Comparison of ENCODE assay signal across 12 mouse cellular contexts in genomic region chr2:93446606-93447353, GRCm38 (mm10). TPM values are rescaled to one million over a fixed set of nuclear protein-coding genes. Genes with fewer than 3 reads are reported as not detected.
DNase-seq lines count a peak whose midpoint lies in the region; ATAC-seq and TF ChIP-seq lines count a peak whose summit lies in the region.
"Had no signal": no experiment of that assay in that cellular context is flagged by ENCODE, and none has a peak within 500 bp of the region (broad histone marks: within the 10 kb centered on the region; RNA-seq: fewer than 3 reads in every experiment).

No protein-coding gene starts in this region.

- ATAC-seq in kidney, postnatal 0 days (replicated peaks; ENCODE audit: low FRiP score, low read depth) = no peak
- ATAC-seq in liver, embryonic 16.5 days (ENCODE audit: low read depth) = no peak
- no peak for ATAC-seq in heart, embryonic 12.5 days (ENCODE audit: insufficient number of reproducible peaks, low FRiP score)

- H3K27me3 ChIP-seq in kidney, postnatal 0 days (ENCODE audit: insufficient read depth, low read length) = no peaks in the 10 kb centered on the region
- 0 out of 2 replicates have a peak, but pooled peaks cover 10% of the 10 kb centered on the region for H3K27me3 ChIP-seq in embryonic facial prominence, embryonic 10.5 days (replicated peaks; ENCODE audit: low read depth, poor library complexity, severe bottlenecking)
- no peaks in the 10 kb centered on the region for H3K27me3 ChIP-seq in liver, embryonic 16.5 days (ENCODE audit: control insufficient read depth, insufficient read depth, low read depth, low read length)
- no peaks in the 10 kb centered on the region for H3K27me3 ChIP-seq in heart, embryonic 12.5 days (replicated peaks)

- DNase-seq in adrenal gland, adult 2 months = peak; percentile 44
- DNase-seq in adrenal gland, adult 18-20 months (ENCODE audit: low spot score in 2 of 2) = no peak
- DNase-seq in kidney, postnatal 0 days (ENCODE audit: low spot score) = no peak
- DNase-seq in kidney, adult 9 months = no peak
- no peak for DNase-seq in embryonic facial prominence, embryonic 10.5 days (ENCODE audit: low spot score)
- no peak for DNase-seq in thymus, postnatal 36 days
- DNase-seq: cerebellum, postnatal 14 days; heart, adult 11 months; heart, postnatal 10 days; right cerebral cortex, postnatal 14 days had no signal

- no peaks in the 10 kb centered on the region for H3K9me3 ChIP-seq in kidney, postnatal 0 days (replicated peaks; ENCODE audit: low read length)
- no peaks in the 10 kb centered on the region for H3K9me3 ChIP-seq in embryonic facial prominence, embryonic 10.5 days
- H3K9me3 ChIP-seq in liver, embryonic 16.5 days (replicated peaks; ENCODE audit: control insufficient read depth, low read length) = no peaks in the 10 kb centered on the region
- no peaks in the 10 kb centered on the region for H3K9me3 ChIP-seq in heart, embryonic 12.5 days (replicated peaks)

- H3K4me2 ChIP-seq in kidney, postnatal 0 days (ENCODE audit: low read length) = no peak overlapping the region
- peak overlapping the region; percentile 35; the same call in 1 of the 2 replicates for H3K4me2 ChIP-seq in liver, embryonic 16.5 days (ENCODE audit: low read depth, low read length)
- H3K4me2 ChIP-seq in heart, embryonic 12.5 days = no peak overlapping the region

- TF ChIP-seq CTCF in kidney, postnatal 0 days (IDR thresholded peaks at IDR 0.05; ENCODE audit: low read depth) = no peak

- H3K36me3 ChIP-seq in kidney, postnatal 0 days (ENCODE audit: insufficient read depth, low read length) = no peaks in the 10 kb centered on the region
- no peaks in the 10 kb centered on the region for H3K36me3 ChIP-seq in embryonic facial prominence, embryonic 10.5 days (replicated peaks)
- peaks cover 8% of the 10 kb centered on the region for H3K36me3 ChIP-seq in liver, embryonic 16.5 days (ENCODE audit: control insufficient read depth, insufficient read depth)
- no peaks in the 10 kb centered on the region for H3K36me3 ChIP-seq in heart, embryonic 12.5 days

- peaks cover 47% of the 10 kb centered on the region for H3K4me1 ChIP-seq in kidney, postnatal 0 days (replicated peaks; ENCODE audit: insufficient read depth, low read length)
- peaks cover 70% of the 10 kb centered on the region for H3K4me1 ChIP-seq in embryonic facial prominence, embryonic 10.5 days
- peaks cover 72% of the 10 kb centered on the region for H3K4me1 ChIP-seq in liver, embryonic 16.5 days (ENCODE audit: control insufficient read depth, low read depth, low read length)
- peaks cover 11% of the 10 kb centered on the region for H3K4me1 ChIP-seq in heart, embryonic 12.5 days (replicated peaks)

- WGBS in kidney, postnatal 0 days = 59% methylated on average over 13 of the region's 13 CpGs
- WGBS in embryonic facial prominence, embryonic 10.5 days = 48% methylated on average over 13 of the region's 13 CpGs
- 44% methylated on average over 13 of the region's 13 CpGs for WGBS in liver, embryonic 16.5 days (ENCODE audit: insufficient replicate concordance)
- WGBS in heart, embryonic 12.5 days = 52% methylated on average over 13 of the region's 13 CpGs

- no peak overlapping the region for H3K9ac ChIP-seq in kidney, postnatal 0 days (ENCODE audit: low read depth, low read length)
- peak overlapping the region; percentile 59 for H3K9ac ChIP-seq in liver, embryonic 16.5 days (ENCODE audit: low read depth, low read length)
- no peak overlapping the region for H3K9ac ChIP-seq in heart, embryonic 12.5 days

- 0 out of 2 replicates have a peak overlapping the region, but pooled peaks have one; percentile 84 for H3K27ac ChIP-seq in kidney, postnatal 0 days
- H3K27ac ChIP-seq in embryonic facial prominence, embryonic 10.5 days (replicated peaks) = peak overlapping the region; percentile 68
- peak overlapping the region; percentile 90 for H3K27ac ChIP-seq in liver, embryonic 16.5 days (ENCODE audit: low read length)
- no peak overlapping the region for H3K27ac ChIP-seq in heart, embryonic 12.5 days (ENCODE audit: poor library complexity, severe bottlenecking)

- H3K4me3 ChIP-seq in kidney, postnatal 0 days (replicated peaks; ENCODE audit: low read depth, low read length) = no peak overlapping the region
- H3K4me3 ChIP-seq in embryonic facial prominence, embryonic 10.5 days = no peak overlapping the region
- H3K4me3 ChIP-seq in liver, embryonic 16.5 days (ENCODE audit: low read depth, low read length) = no peak overlapping the region
- H3K4me3 ChIP-seq in heart, embryonic 12.5 days = no peak overlapping the region

RNA-seq across cellular contexts. Expression of gene Cd82, which starts 16.2 kb away (rescaled TPM):
- 10 to 100 TPM; 58.9 to 83.2 TPM for total RNA-seq in adrenal gland, adult 2 months (2021)
- polyA plus RNA-seq in adrenal gland, adult 2 months (2012; rRNA removed) = 125 and 137 TPM in 2 replicates
- 10 to 100 TPM; 55.7 to 67.5 TPM for total RNA-seq in adrenal gland, adult 18-20 months (2021)
- 85.1 and 89.4 TPM in 2 replicates for polyA plus RNA-seq in kidney, postnatal 0 days (2015; fragmentation: Nextera tagmentation; extraction: Ambion mirVana)
- polyA plus RNA-seq in embryonic facial prominence, embryonic 10.5 days (2016; fragmentation: Nextera tagmentation; extraction: Ambion mirVana) = 5.2 and 7.3 TPM in 2 replicates
- 111 and 112 TPM in 2 replicates for polyA plus RNA-seq in liver, embryonic 16.5 days (2015; fragmentation: Nextera tagmentation; extraction: Ambion mirVana)
- polyA plus RNA-seq in heart, embryonic 12.5 days (2016; fragmentation: Nextera tagmentation; extraction: Ambion mirVana) = 18.3 and 19.6 TPM in 2 replicates
